Mouse (Mus musculus): ENCODE measurements around the gene Zc3h12b. TPM values are rescaled to one million over a fixed set of nuclear protein-coding genes. Genes with fewer than 3 reads are reported as not detected.
"Not testable (repeated sequence)": the region's sequence is repeated elsewhere in the genome, so short reads cannot be mapped to it uniquely, and the experiment has no call there.

Zc3h12b gene
- polyA plus RNA-seq (2012; rRNA removed): 2.0 and 2.7 TPM in 2 replicates

GRCm38 (mm10) chrX:95711227-95712111, at the start of gene Zc3h12b:
TSS of gene Zc3h12b (plus strand) at chrX:95711678.
- peak; percentile 28 for DNase-seq (ENCODE audit: low spot score)

- no peak for DNase-seq (ENCODE audit: low spot score)
These were observed 29.3 kb upstream of the Zc3h12b start for GRCm38 (mm10) chrX:95682206-95682605.

GRCm38 (mm10) chrX:95687119-95687518, 24.4 kb upstream of the Zc3h12b start:
- DNase-seq (ENCODE audit: low spot score): no peak

- DNase-seq (ENCODE audit: low spot score): no peak
These were observed 26.8 kb downstream of the Zc3h12b start for GRCm38 (mm10) chrX:95738253-95738652.

GRCm38 (mm10) chrX:95795881-95796280, 84.4 kb downstream of the Zc3h12b start:
- no peak for DNase-seq (ENCODE audit: low spot score)

GRCm38 (mm10) chrX:95801790-95802189, 90.3 kb downstream of the Zc3h12b start:
- no peak for DNase-seq (ENCODE audit: low spot score)

GRCm38 (mm10) chrX:95852806-95853205, 141.3 kb downstream of the Zc3h12b start:
- DNase-seq (ENCODE audit: low spot score): no peak

GRCm38 (mm10) chrX:95881111-95881510, 169.6 kb downstream of the Zc3h12b start:
- no peak for DNase-seq (ENCODE audit: low spot score)

GRCm38 (mm10) chrX:95902716-95903115, 191.2 kb downstream of the Zc3h12b start:
- DNase-seq (ENCODE audit: low spot score): no peak

- DNase-seq (ENCODE audit: low spot score): no peak
These were observed 224.0 kb downstream of the Zc3h12b start for GRCm38 (mm10) chrX:95935481-95935880.

- DNase-seq (ENCODE audit: low spot score): no peak
These were observed 234.0 kb downstream of the Zc3h12b start for GRCm38 (mm10) chrX:95945496-95945895.

GRCm38 (mm10) chrX:95948135-95948534, 236.7 kb downstream of the Zc3h12b start:
- DNase-seq (ENCODE audit: low spot score): no peak

GRCm38 (mm10) chrX:95950776-95951175, 239.3 kb downstream of the Zc3h12b start:
- no peak for DNase-seq (ENCODE audit: low spot score)

GRCm38 (mm10) chrX:95956497-95957293, 245.2 kb downstream of the Zc3h12b start, which contains the start of gene Las1l:
TSS of gene Las1l (minus strand) at chrX:95956962.
- DNase-seq (ENCODE audit: low spot score): peak; percentile 61

- DNase-seq (ENCODE audit: low spot score): not testable (repeated sequence)
These were observed 246.0 kb downstream of the Zc3h12b start for GRCm38 (mm10) chrX:95957461-95957860.

- DNase-seq (ENCODE audit: low spot score): no peak
These were observed 251.9 kb downstream of the Zc3h12b start for GRCm38 (mm10) chrX:95963366-95963765.

- DNase-seq (ENCODE audit: low spot score): no peak
These were observed 253.6 kb downstream of the Zc3h12b start for GRCm38 (mm10) chrX:95965036-95965435.

- no peak for DNase-seq (ENCODE audit: low spot score)
These were observed 256.5 kb downstream of the Zc3h12b start for GRCm38 (mm10) chrX:95967847-95968593.

- no peak for DNase-seq (ENCODE audit: low spot score)
These were observed 257.1 kb downstream of the Zc3h12b start for GRCm38 (mm10) chrX:95968594-95968965.

GRCm38 (mm10) chrX:95969116-95969515, 257.6 kb downstream of the Zc3h12b start:
- no peak for DNase-seq (ENCODE audit: low spot score)

- no peak for DNase-seq (ENCODE audit: low spot score)
These were observed 258.5 kb downstream of the Zc3h12b start for GRCm38 (mm10) chrX:95969936-95970335.
